Mouse (Mus musculus): ENCODE results near the gene Adad1.

The Adad1 gene

DNA sequence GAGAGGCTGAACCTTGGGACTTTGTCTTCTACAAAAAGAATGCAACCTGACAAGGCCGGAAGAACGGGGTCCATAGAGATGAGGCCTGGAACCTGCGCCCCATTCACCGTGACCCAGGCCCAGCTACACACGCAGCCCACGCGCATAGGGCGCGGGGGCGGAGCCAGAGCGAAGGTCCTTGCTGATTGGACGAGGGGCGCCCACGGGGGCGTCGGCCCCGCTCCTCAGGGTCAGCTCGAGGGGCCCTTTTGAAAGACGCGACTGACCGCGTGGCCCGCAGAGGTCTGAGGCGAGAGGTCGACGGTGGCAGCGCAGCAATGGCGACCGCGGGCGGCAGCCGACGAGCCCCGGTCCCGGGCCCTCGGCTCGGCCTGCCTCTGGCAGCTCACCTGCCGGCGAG is at the start of gene Adad1:
Gene Adad1, plus strand, starts transcription at position 122 of the 400 bp plus-strand sequence.
- DNase-seq (ENCODE audit: low spot score), result no peak

DNA sequence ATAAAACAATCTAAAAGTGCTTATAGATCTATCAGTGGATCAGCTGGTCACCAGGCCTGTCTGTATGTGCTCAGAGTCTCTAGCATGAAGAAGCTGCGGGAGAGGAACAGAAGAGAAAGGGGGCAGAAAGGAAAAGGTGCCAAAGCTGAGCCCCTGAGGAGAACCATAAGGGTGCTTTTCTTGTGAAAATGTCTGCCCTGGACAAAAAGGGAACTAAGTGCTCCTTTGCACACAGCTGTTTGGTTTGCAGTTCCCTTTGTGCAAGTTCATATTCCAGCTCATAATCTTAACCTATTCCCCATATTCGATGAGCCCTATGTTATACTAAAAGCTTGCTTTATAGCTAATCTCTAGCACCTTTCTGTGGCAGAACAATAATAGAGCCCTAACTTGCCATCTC is 25.3 kb upstream of the Adad1 start:
- DNase-seq (ENCODE audit: low spot score), result no peak

DNA sequence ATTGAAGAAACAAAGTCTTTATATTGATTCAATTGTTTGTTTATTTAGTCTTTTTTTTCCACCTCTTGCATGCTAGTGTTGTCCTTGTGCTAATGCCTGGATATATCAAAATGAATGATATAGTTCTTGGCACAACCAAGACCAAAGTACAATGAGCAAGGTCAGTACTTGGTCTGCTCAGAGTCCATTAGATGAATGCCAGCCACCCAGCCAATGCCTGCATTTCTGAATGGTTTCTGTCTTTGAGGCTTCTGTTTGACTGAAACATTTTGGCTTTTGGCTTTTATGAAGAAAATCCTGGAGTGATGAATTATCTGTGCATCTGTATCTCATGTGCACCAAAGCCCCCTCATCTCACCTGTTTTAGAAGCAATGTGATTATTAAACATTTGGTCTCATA is 23.5 kb upstream of the Adad1 start:
- no peak for DNase-seq (ENCODE audit: low spot score)

DNA sequence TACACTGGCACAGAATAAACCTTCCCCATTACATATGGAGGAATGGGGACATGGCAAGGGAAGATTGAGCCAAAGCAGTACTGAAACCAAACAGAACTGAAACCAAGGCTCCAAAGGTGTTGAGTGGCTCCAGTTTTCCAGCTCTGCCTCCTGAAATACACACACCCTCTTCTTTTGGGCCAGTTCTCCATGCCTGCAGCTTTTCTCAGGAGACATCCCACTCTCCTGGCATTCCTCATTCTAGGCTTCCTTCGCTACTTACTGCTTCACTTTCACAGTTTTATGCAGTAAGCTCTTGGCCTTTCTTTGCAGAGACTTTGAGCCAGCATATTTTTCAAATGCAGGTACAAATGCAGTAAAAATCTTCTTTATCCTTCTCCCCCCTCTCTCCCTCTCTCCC is 11.8 kb upstream of the Adad1 start:
- DNase-seq (ENCODE audit: low spot score), result no peak

DNA sequence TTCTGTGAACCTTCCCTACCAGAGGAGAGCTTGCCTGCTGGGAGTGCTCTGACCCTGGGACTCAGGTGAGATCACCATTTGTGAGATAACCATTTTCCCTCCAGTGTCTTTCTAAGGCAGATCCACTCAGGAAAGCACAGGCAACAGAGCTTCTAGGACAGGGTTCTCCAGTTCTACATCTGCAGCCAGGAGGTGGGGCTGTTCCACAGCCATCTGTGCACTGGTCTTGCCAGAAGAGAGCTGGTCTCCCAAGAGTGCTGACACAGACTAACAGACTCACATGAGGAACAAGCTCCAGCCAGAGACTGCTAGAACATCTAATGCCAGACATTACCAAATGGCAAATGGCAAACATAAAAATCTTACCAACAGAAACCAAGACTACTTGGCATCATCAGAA is 9.9 kb downstream of the Adad1 start:
- peak; percentile 5 for DNase-seq (ENCODE audit: low spot score)

DNA sequence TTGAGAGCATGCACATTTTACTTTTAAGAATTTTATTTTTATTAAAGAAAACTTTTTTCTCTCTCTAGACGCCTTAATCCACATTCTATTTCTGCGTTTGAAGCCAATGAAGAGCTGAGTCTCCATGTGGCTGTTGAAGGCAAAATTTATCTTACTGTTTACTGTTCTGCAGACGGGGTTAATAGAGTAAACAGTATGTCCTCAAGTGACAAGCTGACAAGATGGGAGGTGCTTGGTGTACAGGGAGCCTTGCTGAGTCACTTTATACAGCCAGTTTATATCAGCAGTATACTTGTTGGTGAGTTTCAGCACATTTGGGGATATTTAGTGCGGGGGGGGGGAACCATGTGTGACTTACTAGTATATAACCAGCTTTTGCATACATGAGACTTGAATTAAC is 21.5 kb downstream of the Adad1 start:
- no peak for DNase-seq (ENCODE audit: low spot score)

DNA sequence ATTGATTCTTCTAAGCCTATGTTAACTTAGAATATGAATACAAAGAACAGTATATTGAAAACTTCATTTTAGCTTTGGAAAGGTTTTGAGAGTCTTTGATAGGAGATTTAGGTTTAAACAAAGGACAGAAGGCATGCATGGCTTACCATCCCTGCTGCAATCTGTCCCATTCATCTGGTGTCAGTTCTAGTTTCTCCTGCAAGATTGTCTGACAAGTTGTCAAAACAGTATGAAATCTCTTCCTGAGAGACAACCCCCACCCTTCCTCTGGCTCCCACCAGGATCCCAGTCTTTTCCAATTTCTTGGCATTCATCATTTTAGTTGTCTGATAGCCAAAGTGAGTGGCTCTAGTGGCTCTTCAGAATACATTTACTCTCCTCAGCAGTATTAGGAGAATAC is 27.4 kb downstream of the Adad1 start:
- DNase-seq (ENCODE audit: low spot score), result no peak

DNA sequence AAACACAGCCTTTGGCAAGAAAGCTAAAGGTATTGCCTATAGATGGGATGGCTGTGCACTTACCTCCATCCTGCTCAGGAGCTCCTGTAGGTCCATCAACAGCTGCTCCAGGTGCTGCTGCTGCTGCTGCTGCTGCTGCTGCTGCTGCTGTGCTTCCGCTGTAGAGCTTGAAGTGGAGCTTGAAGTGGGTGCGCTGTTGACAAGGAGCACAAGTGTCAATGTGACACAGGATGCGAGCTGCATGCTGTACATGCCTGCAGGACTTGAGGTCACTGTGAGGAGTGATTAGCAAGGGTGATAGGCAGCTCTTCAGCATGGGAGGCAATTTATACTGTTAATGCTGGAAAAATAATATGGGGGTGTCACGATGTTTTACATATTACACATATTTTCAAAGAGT is 62.3 kb downstream of the Adad1 start, which contains the start of gene Il2:
Gene Il2, minus strand, starts transcription at position 305 of the 400 bp plus-strand sequence.
- DNase-seq (ENCODE audit: low spot score), result no peak

DNA sequence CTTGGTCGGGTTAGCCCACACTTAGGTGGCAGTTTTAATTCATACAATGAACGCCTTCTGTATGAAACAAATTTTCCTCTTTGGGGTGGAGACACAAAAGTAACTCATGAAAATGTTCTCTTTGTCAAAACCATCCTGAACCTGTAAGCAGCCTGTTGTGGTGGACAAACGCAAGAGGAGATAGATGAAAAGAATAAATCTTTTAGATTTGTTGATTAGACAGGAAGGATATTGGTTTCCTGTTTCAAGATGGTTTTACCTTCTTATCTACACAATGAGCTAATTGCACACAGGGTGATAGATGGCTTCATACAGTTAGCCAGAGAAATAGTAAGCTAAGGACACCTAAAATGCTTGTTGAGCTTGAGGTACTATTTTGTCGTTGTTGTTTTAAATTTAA is 62.8 kb downstream of the Adad1 start:
- no peak for DNase-seq (ENCODE audit: low spot score)

DNA sequence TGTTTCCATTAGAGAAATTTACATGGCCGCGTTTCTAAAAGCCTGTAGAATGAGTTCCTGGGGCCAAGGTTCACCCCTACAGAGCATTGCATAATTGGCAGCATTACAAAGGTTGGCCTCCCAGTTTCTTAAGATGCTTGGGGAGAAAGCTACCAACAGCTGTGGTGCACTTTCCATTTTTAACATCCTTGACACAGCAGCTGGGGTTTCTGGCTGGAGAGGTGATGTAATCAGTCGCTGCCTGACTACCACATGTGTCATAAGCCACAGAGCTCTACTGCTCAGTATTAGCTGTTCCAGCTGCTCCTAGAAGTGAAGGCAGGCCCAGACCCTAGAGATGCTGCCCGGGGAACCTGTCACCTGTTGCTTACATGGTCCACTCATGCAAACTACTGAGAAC is 64.9 kb downstream of the Adad1 start:
- no peak for DNase-seq (ENCODE audit: low spot score)

DNA sequence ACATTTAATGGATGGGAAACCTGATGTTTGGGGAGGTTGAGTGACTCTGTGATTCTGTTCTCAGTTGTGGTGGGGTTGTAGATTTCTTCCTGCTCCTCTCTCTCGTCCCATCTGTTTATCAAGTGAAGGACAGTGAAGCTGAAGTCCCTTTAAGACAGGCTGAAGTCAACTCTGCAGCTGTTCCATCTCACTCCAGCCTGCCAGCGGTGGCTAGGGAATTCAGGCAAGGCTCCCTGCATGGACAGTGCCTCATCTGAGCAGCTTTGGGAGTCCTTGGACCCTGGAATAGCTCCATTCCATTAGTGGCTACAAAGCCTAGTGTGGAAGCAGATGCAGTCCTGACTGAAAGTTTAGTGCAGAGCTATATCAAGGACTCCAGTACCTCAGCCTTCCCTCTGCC is 65.7 kb downstream of the Adad1 start:
- DNase-seq (ENCODE audit: low spot score), result no peak

DNA sequence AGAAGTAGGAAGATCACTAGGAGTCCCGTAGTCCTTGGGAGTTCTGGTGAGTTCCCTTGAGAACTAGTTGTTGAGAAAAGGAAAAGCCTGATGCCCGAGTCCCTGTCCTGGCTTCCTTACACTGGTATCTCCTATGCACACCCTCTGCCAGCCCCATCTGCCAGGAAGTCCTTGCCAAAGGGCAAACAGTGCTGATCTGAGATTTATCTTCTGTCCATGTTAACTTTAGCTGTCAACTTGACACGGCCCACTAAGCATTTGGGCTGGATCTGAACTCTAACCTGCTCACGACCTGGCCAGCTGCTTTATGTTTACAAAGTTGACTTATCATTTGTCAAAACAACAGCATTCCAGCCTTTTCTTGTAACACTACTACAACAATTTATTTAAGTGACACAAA is 73.9 kb downstream of the Adad1 start:
- no peak for DNase-seq (ENCODE audit: low spot score)

DNA sequence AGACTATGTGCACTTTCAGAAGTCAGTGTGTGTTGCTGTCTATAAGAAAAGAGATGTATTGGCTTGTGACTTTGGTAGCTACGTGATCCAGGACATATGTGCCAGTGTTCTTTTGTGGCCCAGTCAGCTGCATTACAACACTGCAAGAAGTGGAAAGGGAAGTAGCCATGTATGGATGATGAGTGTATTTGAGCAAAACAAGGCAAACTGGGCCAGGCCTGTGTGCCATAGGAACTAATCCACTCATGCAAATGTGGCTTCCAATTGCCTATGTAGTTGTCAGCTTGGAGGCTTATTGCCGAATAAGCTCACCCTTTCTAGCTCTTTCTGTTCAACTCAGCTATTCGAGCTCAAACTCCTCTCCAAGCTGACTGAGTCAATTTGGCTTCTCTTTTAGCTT is 75.9 kb downstream of the Adad1 start:
- DNase-seq (ENCODE audit: low spot score), result no peak

DNA sequence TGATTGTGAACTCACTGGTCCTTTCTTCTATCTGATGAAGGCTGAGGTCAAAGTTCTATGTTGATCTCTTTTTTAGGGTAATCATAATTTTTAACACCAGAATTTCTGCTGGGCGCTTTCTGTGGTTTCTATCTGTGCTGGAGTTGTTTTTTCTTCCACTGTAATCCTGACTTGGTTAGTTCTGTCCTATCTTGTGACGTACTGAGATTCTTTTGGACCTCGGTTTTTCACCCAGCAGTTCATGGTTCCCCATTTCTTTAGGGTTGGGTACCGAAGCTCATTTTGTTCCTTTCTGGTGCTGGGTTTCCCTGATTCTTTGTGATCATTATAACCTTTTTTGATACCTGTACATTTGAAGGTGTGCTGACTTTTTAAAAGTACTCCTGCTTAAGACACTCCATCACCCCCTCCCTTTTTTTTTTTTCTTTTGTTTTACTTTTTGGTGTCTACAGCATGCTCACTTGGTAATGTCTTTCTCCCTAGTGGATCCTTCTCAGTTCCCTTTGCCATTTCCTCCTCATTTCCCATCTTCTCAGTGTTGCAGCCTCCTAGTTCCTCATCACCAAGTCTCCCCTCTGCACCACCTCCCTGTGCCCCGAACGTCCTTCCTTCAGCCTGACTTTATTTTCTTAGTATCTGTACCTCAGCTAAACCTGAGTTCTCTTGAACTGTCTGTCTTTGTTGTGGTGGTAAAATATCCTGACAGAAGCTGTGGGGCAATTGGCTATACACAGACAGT is 77.0 kb downstream of the Adad1 start:
- no peak for DNase-seq (ENCODE audit: low spot score)

DNA sequence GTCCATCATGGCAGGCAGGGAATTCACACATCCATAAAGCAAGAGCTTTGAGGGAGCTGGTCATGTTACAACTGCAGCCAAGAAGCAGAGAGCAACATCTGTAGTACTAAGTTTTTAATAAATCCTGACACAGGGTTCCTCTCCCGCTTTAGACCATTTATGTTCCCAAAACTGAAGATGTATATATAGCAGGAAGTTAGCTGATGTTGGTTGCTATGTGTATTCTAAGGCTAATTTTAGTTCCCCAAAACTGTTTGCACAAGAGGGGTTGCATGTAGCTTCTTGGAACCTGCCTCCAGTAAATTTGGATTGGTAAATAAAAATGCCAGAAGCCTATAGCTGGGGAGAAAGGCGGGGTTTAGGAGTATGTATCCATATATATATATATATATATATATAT is 78.5 kb downstream of the Adad1 start:
- no peak for DNase-seq (ENCODE audit: low spot score)

DNA sequence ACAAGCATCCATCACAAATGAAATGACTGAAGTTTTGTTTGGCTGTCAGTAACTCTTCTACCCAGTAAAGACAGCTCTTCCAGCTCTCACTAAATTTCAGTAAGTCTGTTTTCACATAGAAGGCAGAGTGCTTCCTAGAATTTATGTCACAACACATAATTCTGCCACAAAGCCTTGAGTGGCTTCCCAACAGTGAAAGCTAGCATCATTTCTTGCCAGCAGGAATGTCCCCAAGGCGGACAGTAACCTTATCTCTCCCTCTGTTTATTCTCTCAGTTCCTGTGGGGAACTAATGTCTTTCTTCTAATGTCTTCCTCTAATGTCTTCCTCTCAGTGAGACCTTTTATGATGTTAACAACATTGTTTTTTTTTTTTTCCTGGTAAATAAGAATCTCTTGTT is 81.7 kb downstream of the Adad1 start:
- DNase-seq (ENCODE audit: low spot score), result no peak

DNA sequence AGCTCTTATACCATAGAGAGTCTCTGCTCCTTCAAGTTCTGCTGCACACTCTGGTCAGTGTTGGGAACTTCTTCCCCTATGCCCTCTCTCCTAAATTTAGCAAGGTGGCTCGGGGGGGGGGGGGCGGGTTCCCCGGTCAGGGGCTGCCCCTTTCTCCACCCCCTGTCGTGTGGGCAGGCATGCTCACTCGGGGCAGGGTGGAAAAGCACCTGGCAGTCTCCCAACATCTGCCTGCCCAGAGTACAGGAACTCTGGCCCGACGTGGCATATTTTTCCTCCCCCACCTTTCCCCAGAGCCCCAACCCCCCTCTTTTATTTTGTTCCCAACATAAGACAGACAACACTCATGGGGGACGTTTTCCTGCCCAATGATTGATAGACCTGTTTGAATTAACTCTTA is 83.1 kb downstream of the Adad1 start:
- no peak for DNase-seq (ENCODE audit: low spot score)

DNA sequence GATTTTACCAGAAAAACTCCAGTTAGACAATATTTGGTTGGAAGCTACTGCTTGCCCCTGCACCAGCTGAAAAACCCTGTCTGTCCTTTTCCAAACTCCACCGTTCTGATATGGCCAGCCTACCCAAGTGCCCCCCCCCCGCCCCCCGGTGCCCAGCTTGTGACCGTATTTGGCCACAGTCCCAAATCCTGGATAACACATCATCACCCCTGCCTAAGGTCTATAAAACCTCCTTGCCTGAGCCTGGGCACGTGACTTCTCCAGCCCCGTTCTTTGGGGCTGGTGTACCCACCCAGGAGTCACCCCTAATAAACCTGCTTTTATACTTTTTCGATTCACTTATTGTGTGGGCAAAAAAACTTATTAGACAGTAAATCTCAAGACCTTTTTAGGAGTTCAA is 83.5 kb downstream of the Adad1 start:
- DNase-seq (ENCODE audit: low spot score), result no peak

DNA sequence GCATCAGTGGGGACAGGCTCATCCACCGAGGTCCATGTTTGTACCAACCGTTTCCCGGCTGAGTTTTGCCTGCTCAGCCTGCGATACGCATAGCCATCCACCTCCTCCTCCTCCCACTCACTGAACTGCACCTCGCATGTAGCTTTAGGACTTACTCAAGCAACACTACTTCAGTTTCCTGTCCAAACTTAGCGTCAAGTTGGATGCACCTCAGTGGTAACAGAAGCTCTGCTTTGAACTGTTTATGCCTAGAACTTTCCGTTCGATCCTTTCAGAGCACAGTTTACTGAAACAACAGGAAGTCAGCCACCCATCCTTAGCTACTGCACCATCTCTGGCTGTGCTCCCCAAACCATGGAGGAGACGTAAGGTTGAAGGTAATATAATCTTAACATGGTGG is 88.9 kb downstream of the Adad1 start:
- no peak for DNase-seq (ENCODE audit: low spot score)

DNA sequence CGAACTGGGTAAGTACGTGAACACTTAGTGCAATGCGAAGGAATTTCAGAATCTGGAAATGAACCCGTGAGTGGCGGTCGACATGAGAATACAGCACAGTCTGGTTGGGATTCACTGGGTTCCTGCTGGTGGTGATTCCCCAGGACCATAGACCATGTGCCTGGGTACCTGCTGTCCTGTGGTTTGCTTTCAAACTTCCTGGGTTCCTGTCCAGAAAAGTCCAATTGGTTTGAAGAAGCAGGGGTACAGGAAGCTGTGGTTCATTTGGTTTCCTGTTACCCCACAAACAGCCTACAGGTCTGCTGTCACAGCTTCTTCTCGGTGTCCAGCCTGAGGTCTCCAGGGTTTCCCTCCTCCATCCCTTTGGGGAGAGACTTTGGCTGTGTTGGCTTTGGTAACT is 89.7 kb downstream of the Adad1 start:
- DNase-seq (ENCODE audit: low spot score), result no peak

DNA sequence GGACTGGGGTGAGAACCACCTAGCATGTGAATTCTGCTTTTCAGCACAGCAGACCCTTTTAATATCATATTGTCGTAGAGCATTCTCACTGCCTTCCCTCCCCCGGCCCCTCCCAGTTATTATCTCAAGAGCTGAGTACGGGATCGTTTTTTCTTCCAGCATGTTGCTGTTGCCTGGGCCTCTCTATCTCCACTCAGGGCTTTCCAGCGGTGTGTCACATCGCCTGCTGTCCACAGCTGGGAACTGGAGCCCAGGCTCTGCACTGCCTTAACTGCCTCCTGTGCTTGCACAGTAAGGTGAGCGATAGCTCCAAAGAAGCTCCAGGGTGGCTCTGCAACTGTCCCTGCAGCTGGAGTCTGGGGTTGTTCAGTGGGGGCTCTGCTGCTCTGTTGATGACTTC is 91.1 kb downstream of the Adad1 start:
- DNase-seq (ENCODE audit: low spot score), result no peak

DNA sequence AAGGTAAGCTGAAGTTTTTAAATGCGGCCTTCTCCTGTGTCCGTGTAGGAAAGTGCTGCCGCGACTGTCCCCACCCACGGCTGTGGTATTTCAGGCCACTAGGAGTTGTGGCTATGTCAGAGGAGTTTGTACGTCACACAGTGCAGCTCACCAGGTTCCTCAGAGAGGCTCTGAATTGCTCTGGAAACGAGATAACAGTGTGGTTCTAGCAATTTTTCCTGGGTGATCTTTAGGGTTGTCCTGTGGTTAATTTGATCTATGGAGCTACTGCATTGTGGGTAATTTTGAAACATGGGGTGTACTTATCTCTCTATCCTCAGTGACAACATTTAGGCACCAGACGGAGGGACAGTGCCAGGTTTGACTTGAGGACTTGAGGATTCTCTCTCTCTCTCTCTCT is 93.8 kb downstream of the Adad1 start:
- no peak for DNase-seq (ENCODE audit: low spot score)

DNA sequence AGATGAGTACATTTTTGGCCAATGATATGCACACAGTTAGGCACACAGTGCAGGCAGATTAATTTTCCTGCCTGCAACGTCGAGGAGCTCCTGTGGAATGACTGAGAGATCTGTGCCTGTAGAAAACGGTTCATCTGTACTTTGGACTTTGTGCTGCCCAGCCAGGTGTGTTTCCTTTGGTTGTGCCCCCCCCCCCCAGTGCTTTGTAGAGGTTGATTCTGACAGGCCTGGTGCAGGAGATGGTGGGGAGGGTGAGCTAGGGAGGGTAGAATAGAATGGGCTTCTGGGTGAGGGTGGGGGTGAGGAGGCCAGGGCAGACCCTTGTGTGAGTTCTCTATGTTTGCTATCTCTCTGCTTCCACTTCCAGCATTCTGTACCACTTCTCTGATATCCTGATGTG is 94.9 kb downstream of the Adad1 start:
- DNase-seq (ENCODE audit: low spot score), result no peak

DNA sequence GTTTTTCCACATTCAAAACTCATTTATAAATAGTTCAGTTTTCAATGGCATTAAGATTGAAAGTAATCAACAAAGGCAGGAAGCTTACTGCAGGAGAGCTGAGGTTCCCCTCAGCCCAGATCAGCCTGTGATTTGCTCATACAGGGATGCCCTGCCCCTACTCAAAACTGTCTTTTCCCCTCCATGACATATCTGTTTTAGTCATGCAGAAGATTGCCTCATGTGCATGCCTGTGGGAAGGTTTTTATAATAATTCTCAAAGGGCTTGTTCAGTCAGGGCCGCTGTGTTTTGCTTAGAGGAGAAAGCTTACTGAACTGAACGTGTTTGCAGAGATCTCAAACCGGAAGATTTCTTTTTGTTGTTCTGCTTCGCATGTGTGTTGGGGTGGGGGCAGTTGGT is 97.8 kb downstream of the Adad1 start:
- DNase-seq (ENCODE audit: low spot score), result no peak

DNA sequence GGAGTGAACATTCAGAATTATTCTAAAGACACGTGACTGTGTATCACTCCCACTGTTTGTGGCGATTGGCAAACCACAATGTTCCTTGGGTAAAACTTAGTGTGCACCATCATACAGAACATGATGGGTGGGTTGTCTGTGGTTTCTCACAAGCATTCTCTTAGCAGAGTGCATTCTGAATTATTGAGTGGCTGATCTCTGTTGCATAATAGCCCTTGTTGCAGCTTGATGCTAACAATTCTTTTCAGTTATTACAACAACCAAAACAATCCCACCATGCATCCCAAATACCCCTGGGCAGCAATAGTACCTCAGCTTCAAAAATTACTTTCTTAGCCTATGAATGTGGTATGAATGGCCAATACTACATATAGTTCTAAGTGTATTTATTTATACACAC is 106.0 kb downstream of the Adad1 start:
- DNase-seq (ENCODE audit: low spot score), result no peak

Measured in embryo, embryonic 10 days (tissue).